Mouse (Mus musculus): ENCODE measurements at regions not wholly inside any gene's neighbourhood (a gene's known extent, or its start where the extent isn't known, plus 50 kb on each side); places are given as distances from the start of the nearest gene placed in this dataset.

GRCm38 (mm10) chr10:111826033-111826754 lies 146.3 kb upstream of the Krr1 start:
- DNase-seq (ENCODE audit: low spot score) = no peak

- DNase-seq (ENCODE audit: low spot score) = no peak
Measured at GRCm38 (mm10) chr10:111827246-111827645, 145.2 kb upstream of the Krr1 start.

GRCm38 (mm10) chr10:111827930-111828329 lies 144.5 kb upstream of the Krr1 start:
- DNase-seq (ENCODE audit: low spot score) = no peak

- no peak for DNase-seq (ENCODE audit: low spot score)
Measured at GRCm38 (mm10) chr10:111828610-111829009, 143.9 kb upstream of the Krr1 start.

- DNase-seq (ENCODE audit: low spot score) = no peak
Measured at GRCm38 (mm10) chr10:111829291-111829690, 143.2 kb upstream of the Krr1 start.

GRCm38 (mm10) chr10:111831105-111831504 lies 141.4 kb upstream of the Krr1 start:
- DNase-seq (ENCODE audit: low spot score) = no peak

- DNase-seq (ENCODE audit: low spot score) = no peak
Measured at GRCm38 (mm10) chr10:111833611-111834010, 138.9 kb upstream of the Krr1 start.

- DNase-seq (ENCODE audit: low spot score) = no peak
Measured at GRCm38 (mm10) chr10:111834280-111834679, 138.2 kb upstream of the Krr1 start.

GRCm38 (mm10) chr10:111834925-111835823 lies 137.3 kb upstream of the Krr1 start:
- DNase-seq (ENCODE audit: low spot score) = no peak

GRCm38 (mm10) chr10:111836191-111836590 lies 136.3 kb upstream of the Krr1 start:
- no peak for DNase-seq (ENCODE audit: low spot score)

- no peak for DNase-seq (ENCODE audit: low spot score)
Measured at GRCm38 (mm10) chr10:111836802-111837201, 135.7 kb upstream of the Krr1 start.

- no peak for DNase-seq (ENCODE audit: low spot score)
Measured at GRCm38 (mm10) chr10:111842321-111842775, 130.1 kb upstream of the Krr1 start.

- DNase-seq (ENCODE audit: low spot score) = no peak
Measured at GRCm38 (mm10) chr10:111842896-111843295, 129.6 kb upstream of the Krr1 start.

- no peak for DNase-seq (ENCODE audit: low spot score)
Measured at GRCm38 (mm10) chr10:111843301-111843700, 129.2 kb upstream of the Krr1 start.

- no peak for DNase-seq (ENCODE audit: low spot score)
Measured at GRCm38 (mm10) chr10:111844144-111844543, 128.3 kb upstream of the Krr1 start.

GRCm38 (mm10) chr10:111845946-111846345 lies 126.5 kb upstream of the Krr1 start:
- DNase-seq (ENCODE audit: low spot score) = no peak

GRCm38 (mm10) chr10:111854254-111854653 lies 118.2 kb upstream of the Krr1 start:
- DNase-seq (ENCODE audit: low spot score) = no peak

- DNase-seq (ENCODE audit: low spot score) = no peak
Measured at GRCm38 (mm10) chr10:111855496-111855895, 117.0 kb upstream of the Krr1 start.

GRCm38 (mm10) chr10:111858403-111858802 lies 114.1 kb upstream of the Krr1 start:
- DNase-seq (ENCODE audit: low spot score) = no peak

- DNase-seq (ENCODE audit: low spot score) = no peak
Measured at GRCm38 (mm10) chr10:111865286-111865830, 107.1 kb upstream of the Krr1 start.

- no peak for DNase-seq (ENCODE audit: low spot score)
Measured at GRCm38 (mm10) chr10:111867102-111867501, 105.4 kb upstream of the Krr1 start.

- no peak for DNase-seq (ENCODE audit: low spot score)
Measured at GRCm38 (mm10) chr10:111867538-111867937, 104.9 kb upstream of the Krr1 start.

GRCm38 (mm10) chr10:111880354-111880753 lies 92.1 kb upstream of the Krr1 start:
- DNase-seq (ENCODE audit: low spot score) = no peak
